Mouse (Mus musculus) olfactory bulb, adult 2 months (tissue): Measurements from ENCODE around the gene Prkar1b.

Experiments used
- CTCF ChIP-seq: fragments of 200-500 bp; IDR thresholded peaks from 2 replicates; pipeline ENCODE4 v1.5.1; 2012; ENCODE audit warnings: low read depth, mild to moderate bottlenecking, low read length, moderate library complexity; ENCODE audit not compliant: insufficient read depth
- POLR2A ChIP-seq: fragments of 200-500 bp; IDR thresholded peaks from 2 replicates; pipeline ENCODE4 v1.6.1; 2012; ENCODE audit warnings: mild to moderate bottlenecking, low read depth, low read length, moderate library complexity; ENCODE audit not compliant: insufficient read depth

DNA sequence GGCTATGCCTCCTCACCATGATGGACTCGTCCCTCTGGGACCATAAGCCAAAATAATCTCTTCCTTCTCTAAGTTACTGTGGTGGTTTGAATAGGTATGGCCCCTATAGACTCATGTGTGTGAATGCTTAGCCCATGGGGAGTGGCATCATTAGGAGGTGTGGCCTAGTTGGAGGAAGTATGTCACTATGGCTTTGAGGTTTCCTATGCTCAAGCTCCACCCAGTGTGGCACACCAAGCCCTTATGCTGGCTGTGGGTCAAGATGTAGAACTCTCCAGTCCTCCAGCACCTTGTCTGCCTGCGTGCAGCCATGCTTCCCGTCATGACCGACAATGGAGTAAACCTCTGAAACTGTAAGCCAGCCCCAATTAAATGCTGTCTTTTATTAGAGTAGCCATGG, 4.1 kb downstream of the Prkar1b start:
- no peak for TF ChIP-seq CTCF
- no peak for TF ChIP-seq POLR2A
